ENCODE assay signal across 11 mouse cellular contexts in genomic region chr10:103141532-103141931, GRCm38 (mm10).
A peak's percentile ranks its signal among the peaks of the same experiment; 100 is the strongest.
DNase-seq lines count a peak whose midpoint lies in the region; ATAC-seq lines count a peak whose summit lies in the region.
"Had no signal": no experiment of that assay in that cellular context is flagged by ENCODE, and none has a peak within 500 bp of the region (broad histone marks: within the 10 kb centered on the region; RNA-seq: fewer than 3 reads in every experiment).

No protein-coding gene starts in this region.

- no peak overlapping the region for H3K27ac ChIP-seq in hindbrain, embryonic 11.5 days (ENCODE audit: low read depth, low read length)
- H3K27ac ChIP-seq in hindbrain, embryonic 12.5 days: no peak overlapping the region
- H3K27ac ChIP-seq in heart, embryonic 12.5 days (ENCODE audit: poor library complexity, severe bottlenecking): no peak overlapping the region
- H3K27ac ChIP-seq: limb, embryonic 15.5 days had no signal

- 52% methylated on average over 6 of the region's 6 CpGs for WGBS in hindbrain, embryonic 11.5 days
- 52% methylated on average over 6 of the region's 6 CpGs for WGBS in hindbrain, embryonic 12.5 days
- WGBS in heart, embryonic 12.5 days: 37% methylated on average over 6 of the region's 6 CpGs

- DNase-seq in hindbrain, embryonic 11.5 days (ENCODE audit: low spot score): peak; percentile 34
- peak; percentile 23 for DNase-seq in A20 (ENCODE audit: low read depth, low spot score)
- peak; percentile 80 for DNase-seq in embryo, embryonic 10.5 days (ENCODE audit: low spot score)
- peak; percentile 43 to 52 for DNase-seq in kidney, postnatal 4 days
- DNase-seq in gastrocnemius, adult 8-10 months (ENCODE audit: low spot score in 2 of 2): no peak
- DNase-seq: cerebellum, adult 11 months had no signal

- H3K4me3 ChIP-seq in hindbrain, embryonic 11.5 days (ENCODE audit: low read depth, low read length): no peak overlapping the region
- H3K4me3 ChIP-seq in hindbrain, embryonic 12.5 days: no peak overlapping the region
- H3K4me3 ChIP-seq in heart, embryonic 12.5 days: no peak overlapping the region
- H3K4me3 ChIP-seq: limb, embryonic 15.5 days had no signal

- peak; percentile 19; the same call in 1 of the 2 replicates for ATAC-seq in hindbrain, embryonic 11.5 days (ENCODE audit: low FRiP score)
- no peak for ATAC-seq in hindbrain, embryonic 12.5 days (ENCODE audit: low FRiP score)
- ATAC-seq in CD4-positive, CD25-positive, alpha-beta regulatory T cell, adult 4 months: no peak
- ATAC-seq in heart, embryonic 12.5 days (ENCODE audit: insufficient number of reproducible peaks, low FRiP score): no peak

- H3K36me3 ChIP-seq in hindbrain, embryonic 11.5 days (ENCODE audit: control insufficient read depth, insufficient read depth, low read length): no peaks in the 10 kb centered on the region
- no peaks in the 10 kb centered on the region for H3K36me3 ChIP-seq in hindbrain, embryonic 12.5 days
- no peaks in the 10 kb centered on the region for H3K36me3 ChIP-seq in heart, embryonic 12.5 days
- H3K36me3 ChIP-seq: G1E; limb, embryonic 15.5 days had no signal

- no peak overlapping the region for H3K9ac ChIP-seq in hindbrain, embryonic 11.5 days (ENCODE audit: low read depth, low read length)
- no peak overlapping the region for H3K9ac ChIP-seq in hindbrain, embryonic 12.5 days
- no peak overlapping the region for H3K9ac ChIP-seq in heart, embryonic 12.5 days
- H3K9ac ChIP-seq: limb, embryonic 15.5 days had no signal

- no peaks in the 10 kb centered on the region for H3K4me1 ChIP-seq in hindbrain, embryonic 11.5 days (replicated peaks; ENCODE audit: control insufficient read depth, insufficient read depth, low read length)
- no peaks in the 10 kb centered on the region for H3K4me1 ChIP-seq in hindbrain, embryonic 12.5 days
- no peaks in the 10 kb centered on the region for H3K4me1 ChIP-seq in heart, embryonic 12.5 days (replicated peaks)
- H3K4me1 ChIP-seq: limb, embryonic 15.5 days had no signal

- H3K9me3 ChIP-seq in hindbrain, embryonic 11.5 days (ENCODE audit: control insufficient read depth, low read length): no peaks in the 10 kb centered on the region
- H3K9me3 ChIP-seq in hindbrain, embryonic 12.5 days (replicated peaks): no peaks in the 10 kb centered on the region
- H3K9me3 ChIP-seq in heart, embryonic 12.5 days (replicated peaks): no peaks in the 10 kb centered on the region
- H3K9me3 ChIP-seq: G1E; limb, embryonic 15.5 days had no signal

- no peaks in the 10 kb centered on the region for H3K27me3 ChIP-seq in hindbrain, embryonic 11.5 days (ENCODE audit: control insufficient read depth, insufficient read depth, low read length)
- no peaks in the 10 kb centered on the region for H3K27me3 ChIP-seq in hindbrain, embryonic 12.5 days
- no peaks in the 10 kb centered on the region for H3K27me3 ChIP-seq in heart, embryonic 12.5 days (replicated peaks)
- H3K27me3 ChIP-seq: limb, embryonic 15.5 days had no signal

- H3K4me2 ChIP-seq in hindbrain, embryonic 11.5 days (replicated peaks; ENCODE audit: low read depth, low read length): no peak overlapping the region
- H3K4me2 ChIP-seq in hindbrain, embryonic 12.5 days (replicated peaks): no peak overlapping the region
- no peak overlapping the region for H3K4me2 ChIP-seq in heart, embryonic 12.5 days
- H3K4me2 ChIP-seq: limb, embryonic 15.5 days had no signal

Comparison
In these comparisons a context has a peak if more than half of its experiments do, and no peak if none do; other contexts are left out.
1. DNase-seq: peak in hindbrain, embryonic 11.5 days (single experiment), A20 (single experiment), embryo, embryonic 10.5 days (single experiment) and kidney, postnatal 4 days (2 of 2); none in gastrocnemius, adult 8-10 months (0 of 2).